Mouse (Mus musculus) intestine, postnatal 0 days (tissue): Measurements from ENCODE around the gene Rab7. TPM values are rescaled to one million over a fixed set of nuclear protein-coding genes. Genes with fewer than 3 reads are reported as not detected.

Source experiments
- microRNA-seq: library from miRNA; unstranded; fragments of <30 nt; microRNA quantifications from one replicate; pipeline ENCODE4, GENCODE M21; 2016
- polyA plus RNA-seq: library from polyadenylated mRNA; unstranded; fragments of >200 nt; fragmentation: Nextera tagmentation; extraction: Ambion mirVana; gene quantifications from 2 replicates; pipeline ENCODE4 v1.2.1, GENCODE M21; 2015

The Rab7 gene
- polyA plus RNA-seq, 1 experiment from 2014 or later, result 226 TPM

Small RNA genes within 50 kb of the gene (microRNA-seq; reads per million reads assigned to microRNA genes)
- gene Gm47286, result not detected

Other genes with a start within 250 kb of the Rab7 start
- 25.5 and 25.9 TPM in 2 replicates for gene Rab43, start 233.1 kb downstream of the Rab7 start, polyA plus RNA-seq
- 1.3 and 2.0 TPM in 2 replicates for gene Gm45140, start 209.5 kb downstream of the Rab7 start, polyA plus RNA-seq
- gene Isy1, start 206.5 kb downstream of the Rab7 start, polyA plus RNA-seq, result 24.5 and 26.4 TPM in 2 replicates
- 385 and 395 TPM in 2 replicates for gene Cnbp, start 194.2 kb downstream of the Rab7 start, polyA plus RNA-seq
- gene Copg1, start 157.5 kb downstream of the Rab7 start, polyA plus RNA-seq, result 88.5 and 89.5 TPM in 2 replicates
- gene Hmces, start 131.3 kb downstream of the Rab7 start, polyA plus RNA-seq, result 17.9 and 19.3 TPM in 2 replicates
- gene H1fx, start 63.6 kb downstream of the Rab7 start, polyA plus RNA-seq, result 15.4 and 17.5 TPM in 2 replicates
- 164 and 184 TPM in 2 replicates for gene Rpn1, start 39.2 kb upstream of the Rab7 start, polyA plus RNA-seq
- 3.5 and 3.7 TPM in 2 replicates for gene Gata2, start 148.6 kb upstream of the Rab7 start, polyA plus RNA-seq
- gene Dnajb8, start 177.0 kb upstream of the Rab7 start, polyA plus RNA-seq, result not detected in 2 replicates